ENCODE assay signal across 8 mouse cellular contexts in the genomic region with DNA sequence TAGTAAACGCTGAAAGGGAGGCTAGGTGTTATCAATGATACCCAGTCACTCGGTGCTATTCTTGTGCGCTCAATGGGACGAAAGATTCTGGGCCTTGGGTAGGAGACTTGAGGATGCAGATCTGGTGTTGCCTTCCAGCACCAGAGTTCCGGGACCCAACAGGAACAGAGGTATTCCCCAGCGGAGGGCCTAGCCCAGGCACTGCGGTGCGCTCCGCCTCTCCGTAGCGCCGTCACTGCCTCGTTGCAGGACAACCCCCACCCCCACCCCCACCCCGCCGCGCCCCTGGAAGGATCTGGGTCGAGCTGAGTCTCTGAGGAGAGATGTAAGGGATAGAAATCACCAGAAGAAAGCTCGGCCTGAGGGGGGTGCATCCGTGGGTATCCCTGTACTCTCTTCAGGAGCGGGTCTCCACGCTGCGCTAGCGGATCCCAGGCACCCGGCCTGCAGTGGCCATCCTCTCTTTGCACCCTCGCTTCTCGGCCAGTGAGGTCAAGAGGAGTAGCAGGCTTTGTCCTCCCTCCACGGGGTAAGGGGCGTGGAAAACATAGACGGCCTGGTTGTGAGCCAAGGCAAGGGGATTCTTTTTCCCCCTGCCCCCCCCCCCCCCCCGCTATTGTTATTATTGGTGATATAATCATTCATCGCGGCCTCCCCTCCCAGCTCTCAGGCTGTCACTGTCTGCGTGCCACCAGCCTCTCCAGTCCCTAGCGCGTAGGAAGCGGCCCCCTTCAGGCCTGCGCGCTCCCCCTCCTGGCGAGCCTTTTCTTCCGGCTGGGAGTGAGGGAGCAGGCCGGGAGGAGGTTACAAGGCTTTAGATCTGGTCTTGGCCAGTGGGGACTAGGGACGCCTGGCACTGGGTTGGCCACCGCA. TPM values are rescaled to one million over a fixed set of nuclear protein-coding genes. Genes with fewer than 3 reads are reported as not detected.
A peak's percentile ranks its signal among the peaks of the same experiment; 100 is the strongest.
DNase-seq lines count a peak whose midpoint lies in the region; ATAC-seq and TF ChIP-seq lines count a peak whose summit lies in the region.

No protein-coding gene starts in this region.

- WGBS in heart, embryonic 13.5 days: 0% methylated on average over 42 of the region's 43 CpGs
- WGBS in liver, embryonic 12.5 days (ENCODE audit: insufficient replicate concordance): 1% methylated on average over 41 of the region's 43 CpGs
- under 1% methylated on average over 43 of the region's 43 CpGs for WGBS in stomach, embryonic 14.5 days

- peak overlapping the region; percentile 92 for H3K9ac ChIP-seq in heart, embryonic 13.5 days
- H3K9ac ChIP-seq in liver, embryonic 12.5 days: peak overlapping the region; percentile 69
- H3K9ac ChIP-seq in stomach, embryonic 14.5 days (replicated peaks; ENCODE audit: low read depth, low read length): peak overlapping the region; percentile 69

- peak overlapping the region; percentile 66 for H3K4me2 ChIP-seq in heart, embryonic 13.5 days
- H3K4me2 ChIP-seq in liver, embryonic 12.5 days: peak overlapping the region; percentile 82
- H3K4me2 ChIP-seq in stomach, embryonic 14.5 days (replicated peaks; ENCODE audit: low read depth, low read length): peak overlapping the region; percentile 82

- H3ac ChIP-seq in C2C12 (ENCODE audit: control insufficient read depth, insufficient read length, low read depth): peak overlapping the region; percentile 98

- no peaks in the 10 kb centered on the region for H3K9me3 ChIP-seq in erythroblast, embryonic 14.5 days (ENCODE audit: control insufficient read depth, low read length)
- H3K9me3 ChIP-seq in heart, embryonic 13.5 days: no peaks in the 10 kb centered on the region
- no peaks in the 10 kb centered on the region for H3K9me3 ChIP-seq in liver, embryonic 12.5 days (replicated peaks)
- H3K9me3 ChIP-seq in stomach, embryonic 14.5 days (ENCODE audit: control insufficient read depth, low read depth, low read length): no peaks in the 10 kb centered on the region

- H3K79me2 ChIP-seq in C2C12 (ENCODE audit: control insufficient read depth, insufficient read depth): peaks cover 59% of the 10 kb centered on the region

- H3K4me3 ChIP-seq in C2C12 (ENCODE audit: insufficient read depth, poor library complexity, severe bottlenecking): peak overlapping the region; percentile 81
- peak overlapping the region; percentile 71 for H3K4me3 ChIP-seq in erythroblast, embryonic 14.5 days (replicated peaks)
- H3K4me3 ChIP-seq in heart, embryonic 13.5 days: peak overlapping the region; percentile 63
- H3K4me3 ChIP-seq in liver, embryonic 12.5 days: peak overlapping the region; percentile 74
- H3K4me3 ChIP-seq in stomach, embryonic 14.5 days (ENCODE audit: low read depth, low read length): peak overlapping the region; percentile 70

- DNase-seq in brain, embryonic 14.5 days (ENCODE audit: low read depth): peak; percentile 91
- DNase-seq in kidney, postnatal 10 days: peak; percentile 91
- peak; percentile 62 for DNase-seq in naive thymus-derived CD4-positive, alpha-beta T cell, adult 2 months (ENCODE audit: low read depth)

- H3K27me3 ChIP-seq in C2C12 (ENCODE audit: control insufficient read depth, insufficient read depth, insufficient read length): no peaks in the 10 kb centered on the region
- H3K27me3 ChIP-seq in erythroblast, embryonic 14.5 days (ENCODE audit: control insufficient read depth): no peaks in the 10 kb centered on the region
- H3K27me3 ChIP-seq in heart, embryonic 13.5 days (replicated peaks): no peaks in the 10 kb centered on the region
- H3K27me3 ChIP-seq in liver, embryonic 12.5 days (replicated peaks): no peaks in the 10 kb centered on the region
- H3K27me3 ChIP-seq in stomach, embryonic 14.5 days (ENCODE audit: control insufficient read depth, insufficient read depth, low read length): no peaks in the 10 kb centered on the region

- peak; percentile 56; the same call in 1 of the 2 replicates for TF ChIP-seq POLR2A in brain, embryonic 14.5 days (IDR thresholded peaks at IDR 0.05; ENCODE audit: borderline replicate concordance, extremely low read depth, insufficient read depth, insufficient read length, poor library complexity, severe bottlenecking)

- peak overlapping the region; percentile 99 for H3K27ac ChIP-seq in heart, embryonic 13.5 days (replicated peaks)
- peak overlapping the region; percentile 86 for H3K27ac ChIP-seq in liver, embryonic 12.5 days
- peak overlapping the region; percentile 97 for H3K27ac ChIP-seq in stomach, embryonic 14.5 days (ENCODE audit: low read length)

- peaks cover 21% of the 10 kb centered on the region for H3K79me3 ChIP-seq in C2C12 (ENCODE audit: low read depth)

- peak; percentile 46 for TF ChIP-seq CTCF in C2C12 (IDR thresholded peaks at IDR 0.05; ENCODE audit: control insufficient read depth, insufficient read depth, insufficient read length)
- peak; percentile 54; the same call in 1 of the 2 replicates for TF ChIP-seq CTCF in brain, embryonic 14.5 days (IDR thresholded peaks at IDR 0.05; ENCODE audit: borderline replicate concordance, extremely low read depth, insufficient read depth, insufficient read length)

- peaks cover 25% of the 10 kb centered on the region for H3K36me3 ChIP-seq in C2C12 (ENCODE audit: control insufficient read depth, insufficient read depth)
- peaks cover 10% of the 10 kb centered on the region for H3K36me3 ChIP-seq in erythroblast, embryonic 14.5 days (ENCODE audit: control insufficient read depth)
- peaks cover 34% of the 10 kb centered on the region for H3K36me3 ChIP-seq in heart, embryonic 13.5 days
- H3K36me3 ChIP-seq in liver, embryonic 12.5 days: peaks cover 18% of the 10 kb centered on the region
- peaks cover 12% of the 10 kb centered on the region for H3K36me3 ChIP-seq in stomach, embryonic 14.5 days (ENCODE audit: control insufficient read depth, insufficient read depth, low read length)

- ATAC-seq in heart, embryonic 13.5 days (ENCODE audit: extremely low read depth, insufficient number of reproducible peaks, low FRiP score, low TSS enrichment): peak; percentile 81
- ATAC-seq in liver, embryonic 12.5 days: peak; percentile 81
- peak; percentile 86 for ATAC-seq in stomach, embryonic 14.5 days (ENCODE audit: insufficient number of reproducible peaks, insufficient read depth, low FRiP score, low read depth)

- peaks cover 30% of the 10 kb centered on the region for H3K4me1 ChIP-seq in erythroblast, embryonic 14.5 days (ENCODE audit: control insufficient read depth)
- H3K4me1 ChIP-seq in heart, embryonic 13.5 days: peaks cover 17% of the 10 kb centered on the region
- peaks cover 18% of the 10 kb centered on the region for H3K4me1 ChIP-seq in liver, embryonic 12.5 days
- 0 out of 2 replicates have a peak, but pooled peaks cover 4% of the 10 kb centered on the region for H3K4me1 ChIP-seq in stomach, embryonic 14.5 days (ENCODE audit: control insufficient read depth, insufficient read depth, low read length)

TF ChIP-seq in C2C12, 6 proteins besides CTCF, POLR2A, EP300 and RAD21:
- TF ChIP-seq MAX (IDR thresholded peaks at IDR 0.05) (no peak), CEBPB (IDR thresholded peaks at IDR 0.05; ENCODE audit: low read depth) (no peak), USF1 (IDR thresholded peaks at IDR 0.05; ENCODE audit: low read depth) (no peak), FOSL1 (IDR thresholded peaks at IDR 0.05; ENCODE audit: insufficient read depth, low read length, poor library complexity, severe bottlenecking) (no peak), MYOD1 (IDR thresholded peaks at IDR 0.05; ENCODE audit: control insufficient read depth, insufficient read length, low read depth) (no peak), MYOG (IDR thresholded peaks at IDR 0.05; ENCODE audit: control insufficient read depth, extremely low read depth, insufficient read length) (no peak)

RNA-seq across cellular contexts. Expression of a gene that starts 0.7 kb away (rescaled TPM):
- polyA plus RNA-seq in C2C12 (2012; fragmentation: generic; extraction: Trizol): 9.1 TPM
- polyA plus RNA-seq in brain, embryonic 14.5 days (2012; rRNA removed): 19.7 and 20.9 TPM in 2 replicates
- 0.06 TPM in 1 of 2 replicates, not detected in the other for polyA plus RNA-seq in erythroblast, embryonic 14.5 days (2012)
- polyA plus RNA-seq in heart, embryonic 13.5 days (2015; fragmentation: Nextera tagmentation; extraction: Ambion mirVana): 12.4 and 12.6 TPM in 2 replicates
- polyA plus RNA-seq in liver, embryonic 12.5 days (2016; fragmentation: Nextera tagmentation; extraction: Ambion mirVana): 6.1 and 7.5 TPM in 2 replicates
- polyA plus RNA-seq in stomach, embryonic 14.5 days (2014; fragmentation: Nextera tagmentation; extraction: Ambion mirVana): 23.9 and 24.2 TPM in 2 replicates

RNA-seq across cellular contexts. Expression of a gene that starts 0.8 kb away (rescaled TPM):
- 16.2 TPM for polyA plus RNA-seq in C2C12 (2012; fragmentation: generic; extraction: Trizol)
- polyA plus RNA-seq in brain, embryonic 14.5 days (2012; rRNA removed): 24.2 and 32.2 TPM in 2 replicates
- polyA plus RNA-seq in erythroblast, embryonic 14.5 days (2012): 0.10 TPM in 1 of 2 replicates, not detected in the other
- polyA plus RNA-seq in heart, embryonic 13.5 days (2015; fragmentation: Nextera tagmentation; extraction: Ambion mirVana): 38.1 and 45.5 TPM in 2 replicates
- 26.6 and 28.5 TPM in 2 replicates for polyA plus RNA-seq in liver, embryonic 12.5 days (2016; fragmentation: Nextera tagmentation; extraction: Ambion mirVana)
- polyA plus RNA-seq in stomach, embryonic 14.5 days (2014; fragmentation: Nextera tagmentation; extraction: Ambion mirVana): 59.9 and 65.5 TPM in 2 replicates

RNA-seq across cellular contexts. Expression of a gene that starts 17.2 kb away (rescaled TPM):
- polyA plus RNA-seq in C2C12 (2012; fragmentation: generic; extraction: Trizol): 21.9 TPM
- polyA plus RNA-seq in brain, embryonic 14.5 days (2012; rRNA removed): 20.7 and 32.6 TPM in 2 replicates
- 0.37 and 0.63 TPM in 2 replicates for polyA plus RNA-seq in erythroblast, embryonic 14.5 days (2012)
- polyA plus RNA-seq in heart, embryonic 13.5 days (2015; fragmentation: Nextera tagmentation; extraction: Ambion mirVana): 69.3 and 71.2 TPM in 2 replicates
- 76.5 and 83.8 TPM in 2 replicates for polyA plus RNA-seq in liver, embryonic 12.5 days (2016; fragmentation: Nextera tagmentation; extraction: Ambion mirVana)
- polyA plus RNA-seq in stomach, embryonic 14.5 days (2014; fragmentation: Nextera tagmentation; extraction: Ambion mirVana): 73.4 and 77.6 TPM in 2 replicates

RNA-seq across cellular contexts. Expression of a gene that starts 28.1 kb away (rescaled TPM):
- 4.4 TPM for polyA plus RNA-seq in C2C12 (2012; fragmentation: generic; extraction: Trizol)
- polyA plus RNA-seq in brain, embryonic 14.5 days (2012; rRNA removed): 28.5 and 28.7 TPM in 2 replicates
- 0.04 and 0.23 TPM in 2 replicates for polyA plus RNA-seq in erythroblast, embryonic 14.5 days (2012)
- polyA plus RNA-seq in heart, embryonic 13.5 days (2015; fragmentation: Nextera tagmentation; extraction: Ambion mirVana): 10.2 and 11.8 TPM in 2 replicates
- polyA plus RNA-seq in liver, embryonic 12.5 days (2016; fragmentation: Nextera tagmentation; extraction: Ambion mirVana): 10.6 and 11.1 TPM in 2 replicates
- polyA plus RNA-seq in stomach, embryonic 14.5 days (2014; fragmentation: Nextera tagmentation; extraction: Ambion mirVana): 24.6 and 24.8 TPM in 2 replicates

RNA-seq across cellular contexts. Expression of a gene that starts 57.7 kb away (rescaled TPM):
- polyA plus RNA-seq in C2C12 (2012; fragmentation: generic; extraction: Trizol): 0.02 TPM
- 0.15 and 0.23 TPM in 2 replicates for polyA plus RNA-seq in brain, embryonic 14.5 days (2012; rRNA removed)
- 0.02 TPM in 1 of 2 replicates, not detected in the other for polyA plus RNA-seq in erythroblast, embryonic 14.5 days (2012)
- polyA plus RNA-seq in heart, embryonic 13.5 days (2015; fragmentation: Nextera tagmentation; extraction: Ambion mirVana): 0.06 TPM in 1 of 2 replicates, not detected in the other
- 0.20 and 0.23 TPM in 2 replicates for polyA plus RNA-seq in liver, embryonic 12.5 days (2016; fragmentation: Nextera tagmentation; extraction: Ambion mirVana)
- polyA plus RNA-seq in stomach, embryonic 14.5 days (2014; fragmentation: Nextera tagmentation; extraction: Ambion mirVana): 0.14 and 0.23 TPM in 2 replicates

Comparison
In these comparisons a context has a peak if more than half of its experiments do, and no peak if none do; other contexts are left out.
1. Peak in every context shown above with its lines: DNase-seq, ATAC-seq, H3K4me3 ChIP-seq and H3K27ac ChIP-seq.
2. RNA of a gene that starts 0.8 kb away (polyA plus RNA-seq): 59.9 to 65.5 TPM in stomach, embryonic 14.5 days, 38.1 to 45.5 TPM in heart, embryonic 13.5 days, 26.6 to 28.5 TPM in liver, embryonic 12.5 days, 24.2 to 32.2 TPM in brain, embryonic 14.5 days and 16.2 TPM in C2C12 (single experiment); 0.10 TPM in erythroblast, embryonic 14.5 days; every median in the first group is over 10 times any median in the second.
3. RNA of a gene that starts 17.2 kb away (polyA plus RNA-seq): 76.5 to 83.8 TPM in liver, embryonic 12.5 days, 73.4 to 77.6 TPM in stomach, embryonic 14.5 days, 69.3 to 71.2 TPM in heart, embryonic 13.5 days, 21.9 TPM in C2C12 (single experiment) and 20.7 to 32.6 TPM in brain, embryonic 14.5 days; 0.37 to 0.63 TPM in erythroblast, embryonic 14.5 days; every median in the first group is over 10 times any median in the second.